Mouse (Mus musculus) forebrain, embryonic 13.5 days (tissue): ENCODE data around the gene Olfr1197. TPM values are rescaled to one million over a fixed set of nuclear protein-coding genes. Genes with fewer than 3 reads are reported as not detected.

Experiments
- ATAC-seq: fragments of 200-750 bp; cut with Nextera tagmentation; 2 replicates; pipeline ENCODE4 v1.8.0; 2017
- H3K27ac ChIP-seq: fragments of 300-500 bp; sonication (generic); 2 replicates; pipeline ENCODE4 v1.5.1; 2015; ENCODE audit warnings: inconsistent platforms, mild to moderate bottlenecking, moderate library complexity
- H3K27me3 ChIP-seq: fragments of 300-500 bp; sonication (generic); 2 replicates; pipeline ENCODE4 v1.6.1; 2015; ENCODE audit warnings: mild to moderate bottlenecking, inconsistent platforms
- H3K36me3 ChIP-seq: fragments of 300-500 bp; sonication (generic); 2 replicates; pipeline ENCODE4 v1.6.1; 2015; ENCODE audit warnings: mild to moderate bottlenecking, inconsistent platforms; ENCODE audit not compliant: poor library complexity, severe bottlenecking
- H3K4me1 ChIP-seq: fragments of 300-500 bp; sonication (generic); 2 replicates; pipeline ENCODE4 v1.6.1; 2015; ENCODE audit warnings: inconsistent platforms
- H3K4me2 ChIP-seq: fragments of 300-500 bp; sonication (generic); 2 replicates; pipeline ENCODE4 v1.6.1; 2015; ENCODE audit warnings: inconsistent platforms, mild to moderate bottlenecking, moderate library complexity
- H3K4me3 ChIP-seq: fragments of 300-500 bp; sonication (generic); 2 replicates; pipeline ENCODE4 v1.5.1; 2015; ENCODE audit warnings: mild to moderate bottlenecking, inconsistent platforms
- H3K9ac ChIP-seq: fragments of 300-500 bp; sonication (generic); 2 replicates; pipeline ENCODE4 v1.6.1; 2015; ENCODE audit warnings: mild to moderate bottlenecking, inconsistent platforms
- H3K9me3 ChIP-seq: fragments of 300-500 bp; sonication (generic); replicated peaks from 2 replicates; pipeline ENCODE4 v1.6.1; 2016; ENCODE audit warnings: inconsistent platforms
- WGBS: fragments of 180-500 bp; shearing (Covaris S2); methylation state at CpG from one replicate; pipeline ENCODE4 v1.1.7; 2015; 5-methylcytosine and 5-hydroxymethylcytosine counted together
- polyA plus RNA-seq: library from polyadenylated mRNA; unstranded; fragments of >200 nt; fragmentation: Nextera tagmentation; extraction: Ambion mirVana; gene quantifications from 2 replicates; pipeline ENCODE4 v1.2.1, GENCODE M21; 2015

Gene Olfr1197
- not detected in 2 replicates for polyA plus RNA-seq

- Histone ChIP-seq H3K27me3 (no peaks in the 10 kb centered on the region), H3K9ac (no peak within 1 kb of the TSS), H3K4me3 (no peak within 1 kb of the TSS), H3K36me3 (no peaks in the 10 kb centered on the region), H3K27ac (no peak within 1 kb of the TSS), H3K4me1 (no peaks in the 10 kb centered on the region), H3K9me3 (no peaks in the 10 kb centered on the region), H3K4me2 (no peak within 1 kb of the TSS)
- 93% methylated on average over 1 of the region's 1 CpGs for WGBS
- no peak for ATAC-seq
Observed at GRCm38 (mm10) chr2:88732266-88732665, at the start of gene Olfr1197. TSS of gene Olfr1197 (minus strand) at chr2:88732366.

- no peak within 1 kb of the TSS for H3K4me2 ChIP-seq
- H3K27ac ChIP-seq = no peak within 1 kb of the TSS
- no peaks in the 10 kb centered on the region for H3K27me3 ChIP-seq
- 80% methylated on average over 2 of the region's 2 CpGs for WGBS
- no peak for ATAC-seq
- no peak within 1 kb of the TSS for H3K4me3 ChIP-seq
- H3K4me1 ChIP-seq = no peaks in the 10 kb centered on the region
- no peaks in the 10 kb centered on the region for H3K36me3 ChIP-seq
- no peak within 1 kb of the TSS for H3K9ac ChIP-seq
- no peaks in the 10 kb centered on the region for H3K9me3 ChIP-seq
Observed at GRCm38 (mm10) chr2:88770388-88770787, 38.2 kb upstream of the Olfr1197 start, which contains the start of gene Olfr1200. TSS of gene Olfr1200 (minus strand) at chr2:88770488.

- H3K4me1 ChIP-seq = no peaks in the 10 kb centered on the region
- no peaks in the 10 kb centered on the region for H3K9me3 ChIP-seq
- ATAC-seq = no peak
- H3K4me2 ChIP-seq = no peak within 1 kb of the TSS
- no peaks in the 10 kb centered on the region for H3K36me3 ChIP-seq
- 90% methylated on average over 2 of the region's 2 CpGs for WGBS
- H3K4me3 ChIP-seq = no peak within 1 kb of the TSS
- H3K27ac ChIP-seq = no peak within 1 kb of the TSS
- H3K27me3 ChIP-seq = no peaks in the 10 kb centered on the region
- no peak within 1 kb of the TSS for H3K9ac ChIP-seq
Observed at GRCm38 (mm10) chr2:88760369-88760768, 28.2 kb upstream of the Olfr1197 start, which contains the start of gene Olfr1199. TSS of gene Olfr1199 (minus strand) at chr2:88760469.

- ATAC-seq = no peak
- H3K4me1 ChIP-seq = no peaks in the 10 kb centered on the region
- no peak within 1 kb of the TSS for H3K4me3 ChIP-seq
- no peaks in the 10 kb centered on the region for H3K9me3 ChIP-seq
- no peak within 1 kb of the TSS for H3K4me2 ChIP-seq
- no peak within 1 kb of the TSS for H3K9ac ChIP-seq
- H3K27ac ChIP-seq = no peak within 1 kb of the TSS
- no peaks in the 10 kb centered on the region for H3K27me3 ChIP-seq
- no peaks in the 10 kb centered on the region for H3K36me3 ChIP-seq
- 89% methylated on average over 2 of the region's 2 CpGs for WGBS
Observed at GRCm38 (mm10) chr2:88751270-88751669, 19.1 kb upstream of the Olfr1197 start, which contains the start of gene Olfr1198. TSS of gene Olfr1198 (minus strand) at chr2:88751370.

DNA sequence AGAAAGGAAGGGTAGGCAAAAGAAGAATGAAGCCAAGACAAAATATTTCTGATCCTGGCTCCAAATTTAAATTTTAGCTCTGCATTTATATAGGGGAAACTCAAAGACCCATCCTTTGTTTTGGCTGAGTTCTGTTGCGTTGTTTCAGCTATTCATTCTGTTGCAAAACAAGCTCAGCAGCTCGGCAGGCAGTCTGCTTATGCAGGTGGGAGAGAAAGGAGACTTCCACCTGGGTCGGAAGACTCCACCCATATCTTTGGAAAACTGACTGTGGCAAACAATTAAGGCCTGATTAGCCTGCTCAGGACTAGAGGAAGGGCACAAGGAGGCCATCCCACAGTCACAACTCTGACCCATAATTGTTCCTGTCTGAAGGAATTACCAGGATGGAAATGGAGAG is 11.2 kb upstream of the Olfr1197 start:
- no peak for ATAC-seq
- Histone ChIP-seq H3K27ac (no peak overlapping the region), H3K4me3 (no peak overlapping the region), H3K36me3 (no peaks in the 10 kb centered on the region), H3K9ac (no peak overlapping the region), H3K9me3 (no peaks in the 10 kb centered on the region), H3K4me1 (no peaks in the 10 kb centered on the region), H3K4me2 (no peak overlapping the region), H3K27me3 (no peaks in the 10 kb centered on the region)
- 62% methylated on average over 3 of the region's 3 CpGs for WGBS

- ATAC-seq = no peak
- WGBS = 84% methylated on average over 2 of the region's 2 CpGs
- no peak within 1 kb of the TSS for H3K4me3 ChIP-seq
- no peaks in the 10 kb centered on the region for H3K27me3 ChIP-seq
- no peak within 1 kb of the TSS for H3K27ac ChIP-seq
- no peak within 1 kb of the TSS for H3K9ac ChIP-seq
- H3K4me1 ChIP-seq = no peaks in the 10 kb centered on the region
- H3K4me2 ChIP-seq = no peak within 1 kb of the TSS
- no peaks in the 10 kb centered on the region for H3K36me3 ChIP-seq
- no peaks in the 10 kb centered on the region for H3K9me3 ChIP-seq
Observed at GRCm38 (mm10) chr2:88704497-88704896, 27.7 kb downstream of the Olfr1197 start, which contains the start of gene Olfr1196. TSS of gene Olfr1196 (minus strand) at chr2:88704597.

DNA sequence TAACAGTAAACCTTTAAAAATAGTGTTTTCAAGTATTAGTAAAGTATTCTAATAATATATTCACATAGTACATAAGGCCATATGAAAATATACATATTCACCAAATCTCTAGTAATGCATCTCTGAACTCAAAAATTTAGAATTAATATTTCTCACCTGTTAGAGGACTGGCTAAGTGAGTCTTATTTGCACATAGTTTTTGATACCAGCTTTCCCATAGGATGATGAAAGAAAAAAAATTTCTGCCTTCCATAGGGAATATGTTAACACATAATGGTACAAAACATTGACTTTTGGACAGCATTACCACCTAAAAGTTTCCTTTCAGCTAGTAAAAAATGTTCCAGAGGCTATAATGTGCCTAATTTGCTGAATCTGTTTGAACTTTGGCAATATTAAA is 43.1 kb downstream of the Olfr1197 start, which contains the start of gene Olfr1195:
TSS of gene Olfr1195 (minus strand) at position 101 of the 400 bp plus-strand sequence.
- ATAC-seq = no peak

More for the DNA sequence above, 43.1 kb downstream of the Olfr1197 start, which contains the start of gene Olfr1195:
- no peak within 1 kb of the TSS for H3K4me3 ChIP-seq
- H3K9ac ChIP-seq = no peak within 1 kb of the TSS
- H3K9me3 ChIP-seq = 0 out of 2 replicates have a peak, but pooled peaks cover 6% of the 10 kb centered on the region
- H3K27ac ChIP-seq = no peak within 1 kb of the TSS
- no peaks in the 10 kb centered on the region for H3K36me3 ChIP-seq
- no peak within 1 kb of the TSS for H3K4me2 ChIP-seq
- no peaks in the 10 kb centered on the region for H3K4me1 ChIP-seq
- H3K27me3 ChIP-seq = no peaks in the 10 kb centered on the region

Other genes starting within 250 kb of the Olfr1197 start
- gene Olfr1184, start 248.8 kb downstream of the Olfr1197 start, polyA plus RNA-seq = not detected in 2 replicates
- gene Olfr1185-ps1, start 239.0 kb downstream of the Olfr1197 start, polyA plus RNA-seq = not detected in 2 replicates
- not detected in 2 replicates for gene Olfr1186, start 213.8 kb downstream of the Olfr1197 start, polyA plus RNA-seq
- not detected in 2 replicates for gene Olfr1188, start 175.4 kb downstream of the Olfr1197 start, polyA plus RNA-seq
- not detected in 2 replicates for gene Olfr1189, start 145.9 kb downstream of the Olfr1197 start, polyA plus RNA-seq
- gene Olfr1191-ps1, start 91.8 kb downstream of the Olfr1197 start, polyA plus RNA-seq = not detected in 2 replicates
- gene Olfr1192-ps1, start 83.9 kb downstream of the Olfr1197 start, polyA plus RNA-seq = not detected in 2 replicates
- gene Olfr1193, start 56.7 kb downstream of the Olfr1197 start, polyA plus RNA-seq = not detected in 2 replicates
- gene Olfr1195, start 43.2 kb downstream of the Olfr1197 start, polyA plus RNA-seq = not detected in 2 replicates
- not detected in 2 replicates for gene Olfr1196, start 27.8 kb downstream of the Olfr1197 start, polyA plus RNA-seq
- not detected in 2 replicates for gene Olfr1198, start 19.0 kb upstream of the Olfr1197 start, polyA plus RNA-seq
- gene Olfr1199, start 28.1 kb upstream of the Olfr1197 start, polyA plus RNA-seq = not detected in 2 replicates
- gene Olfr1200, start 38.1 kb upstream of the Olfr1197 start, polyA plus RNA-seq = not detected in 2 replicates
- gene Olfr1201, start 60.7 kb upstream of the Olfr1197 start, polyA plus RNA-seq = not detected in 2 replicates
- not detected in 2 replicates for gene Olfr1202, start 82.1 kb upstream of the Olfr1197 start, polyA plus RNA-seq
- not detected in 2 replicates for gene Olfr1205, start 97.4 kb upstream of the Olfr1197 start, polyA plus RNA-seq
- not detected in 2 replicates for gene Olfr1204, start 116.9 kb upstream of the Olfr1197 start, polyA plus RNA-seq
- not detected in 2 replicates for gene Olfr1206, start 130.9 kb upstream of the Olfr1197 start, polyA plus RNA-seq
- gene Olfr1208, start 169.9 kb upstream of the Olfr1197 start, polyA plus RNA-seq = not detected in 2 replicates
- not detected in 2 replicates for gene Olfr1209, start 182.8 kb upstream of the Olfr1197 start, polyA plus RNA-seq
- gene Olfr1211, start 205.7 kb upstream of the Olfr1197 start, polyA plus RNA-seq = not detected in 2 replicates
- not detected in 2 replicates for gene Olfr1212, start 221.6 kb upstream of the Olfr1197 start, polyA plus RNA-seq
- not detected in 2 replicates for gene Gm13762, start 247.9 kb upstream of the Olfr1197 start, polyA plus RNA-seq